ENCODE assay signal across 23 mouse cellular contexts in the genomic region with DNA sequence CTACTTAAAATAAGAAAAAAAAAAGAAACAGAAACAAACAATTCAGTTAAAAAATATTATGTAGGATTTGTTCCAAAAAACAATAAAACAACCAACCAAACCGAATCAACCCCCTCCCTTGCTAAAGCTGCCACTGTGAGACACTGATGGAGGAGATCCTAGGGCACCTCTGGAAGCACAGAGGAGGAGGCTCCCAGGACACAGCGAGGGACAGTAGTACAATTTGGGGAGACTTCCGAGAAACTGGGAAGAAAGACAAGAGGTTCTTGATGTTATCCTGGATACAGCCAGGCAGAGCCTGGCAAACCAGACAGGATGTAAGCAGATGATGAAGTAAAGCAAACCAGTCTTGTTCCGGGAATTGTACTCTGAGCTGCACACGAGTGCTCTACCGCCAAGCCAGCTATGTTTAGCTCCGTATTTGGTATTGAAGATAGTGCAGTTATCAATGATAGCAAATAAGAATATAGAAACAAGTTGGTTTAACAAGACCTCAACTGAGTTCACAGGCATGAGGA. TPM values are rescaled to one million over a fixed set of nuclear protein-coding genes. Genes with fewer than 3 reads are reported as not detected.
DNase-seq lines count a peak whose midpoint lies in the region; ATAC-seq and TF ChIP-seq lines count a peak whose summit lies in the region.
"Had no signal": no experiment of that assay in that cellular context is flagged by ENCODE, and none has a peak within 500 bp of the region (broad histone marks: within the 10 kb centered on the region; RNA-seq: fewer than 3 reads in every experiment).

No protein-coding gene starts in this region.

- H3K4me3 ChIP-seq in liver, embryonic 13.5 days (replicated peaks) = no peak overlapping the region
- H3K4me3 ChIP-seq in liver, postnatal 0 days (ENCODE audit: low read depth, low read length) = no peak overlapping the region
- H3K4me3 ChIP-seq in lung, embryonic 15.5 days = no peak overlapping the region
- H3K4me3 ChIP-seq: embryonic facial prominence, embryonic 15.5 days; erythroblast, embryonic 14.5 days; forebrain, embryonic 10.5 days; gastrocnemius, adult 2 months; heart, embryonic 15.5 days; hindbrain, embryonic 13.5 days had no signal

- H3K36me3 ChIP-seq in liver, embryonic 13.5 days = no peaks in the 10 kb centered on the region
- no peaks in the 10 kb centered on the region for H3K36me3 ChIP-seq in liver, postnatal 0 days (replicated peaks; ENCODE audit: insufficient read depth, low read length)
- H3K36me3 ChIP-seq in lung, embryonic 15.5 days = no peaks in the 10 kb centered on the region
- H3K36me3 ChIP-seq: embryonic facial prominence, embryonic 15.5 days; heart, embryonic 15.5 days; hindbrain, embryonic 13.5 days had no signal

- no peaks in the 10 kb centered on the region for H3K27me3 ChIP-seq in liver, embryonic 13.5 days
- no peaks in the 10 kb centered on the region for H3K27me3 ChIP-seq in liver, postnatal 0 days (ENCODE audit: insufficient read depth, low read length)
- H3K27me3 ChIP-seq in lung, embryonic 15.5 days = no peaks in the 10 kb centered on the region
- H3K27me3 ChIP-seq: embryonic facial prominence, embryonic 15.5 days; heart, embryonic 15.5 days; hindbrain, embryonic 13.5 days had no signal

- no peak overlapping the region for H3K27ac ChIP-seq in liver, embryonic 13.5 days
- H3K27ac ChIP-seq in liver, postnatal 0 days (ENCODE audit: low read depth) = no peak overlapping the region; the same call in 1 of the 2 replicates
- H3K27ac ChIP-seq in lung, embryonic 15.5 days = 0 out of 2 replicates have a peak overlapping the region, but pooled peaks have one; percentile 8
- H3K27ac ChIP-seq: embryonic facial prominence, embryonic 15.5 days; forebrain, embryonic 10.5 days; gastrocnemius, adult 2 months; heart, embryonic 15.5 days; hindbrain, embryonic 13.5 days had no signal

- TF ChIP-seq CTCF in liver, postnatal 0 days (IDR thresholded peaks at IDR 0.05; ENCODE audit: low read depth) = no peak

- H3K9ac ChIP-seq in liver, embryonic 13.5 days = no peak overlapping the region
- peak overlapping the region; percentile 38; the same call in 1 of the 2 replicates for H3K9ac ChIP-seq in liver, postnatal 0 days (replicated peaks)
- no peak overlapping the region for H3K9ac ChIP-seq in lung, embryonic 15.5 days
- H3K9ac ChIP-seq: embryonic facial prominence, embryonic 15.5 days; heart, embryonic 15.5 days; hindbrain, embryonic 13.5 days had no signal

- WGBS in liver, embryonic 13.5 days (ENCODE audit: insufficient replicate concordance) = 42% methylated on average over 7 of the region's 7 CpGs
- WGBS in liver, postnatal 0 days (ENCODE audit: insufficient replicate concordance) = 63% methylated on average over 7 of the region's 7 CpGs
- 63% methylated on average over 7 of the region's 7 CpGs for WGBS in lung, embryonic 15.5 days

- H3K9me3 ChIP-seq in liver, embryonic 13.5 days (replicated peaks) = no peaks in the 10 kb centered on the region
- H3K9me3 ChIP-seq in liver, postnatal 0 days (ENCODE audit: low read length) = no peaks in the 10 kb centered on the region
- no peaks in the 10 kb centered on the region for H3K9me3 ChIP-seq in lung, embryonic 15.5 days
- H3K9me3 ChIP-seq: embryonic facial prominence, embryonic 15.5 days; forebrain, embryonic 10.5 days; heart, embryonic 15.5 days; hindbrain, embryonic 13.5 days had no signal

- peak; percentile 45; the same call in 1 of the 2 replicates for ATAC-seq in liver, embryonic 13.5 days (ENCODE audit: low read depth)
- no peak for ATAC-seq in liver, postnatal 0 days
- no peak for ATAC-seq in lung, embryonic 15.5 days (ENCODE audit: borderline replicate concordance, extremely low read depth, low FRiP score, low TSS enrichment)
- ATAC-seq: forebrain, embryonic 14.5 days had no signal

- no peak for DNase-seq in liver, embryonic 13.5 days
- no peak for DNase-seq in liver
- DNase-seq in liver, postnatal 0 days = no peak
- peak; percentile 75 for DNase-seq in lung, postnatal 25 days (ENCODE audit: low spot score)
- DNase-seq in cerebellum, postnatal 4 days (ENCODE audit: low spot score in 2 of 2) = no peak
- no peak for DNase-seq in spleen, postnatal 10 days (ENCODE audit: low spot score in 2 of 2)
- no peak for DNase-seq in kidney, postnatal 25 days
- DNase-seq: adrenal gland, adult 8-10 months; cerebellum, adult 11-12 months; cerebellum, adult 9-11 months; cerebellum, postnatal 36 days; gastrocnemius, adult 2 months; gastrocnemius, postnatal 36 days; heart, adult 18-20 months; heart, postnatal 14 days had no signal

- H3K4me1 ChIP-seq in liver, embryonic 13.5 days (replicated peaks) = peaks cover 18% of the 10 kb centered on the region
- H3K4me1 ChIP-seq in liver, postnatal 0 days (ENCODE audit: insufficient read depth) = no peaks in the 10 kb centered on the region; the same call in 1 of the 2 replicates
- H3K4me1 ChIP-seq in lung, embryonic 15.5 days = no peaks in the 10 kb centered on the region
- H3K4me1 ChIP-seq: embryonic facial prominence, embryonic 15.5 days; forebrain, embryonic 10.5 days; hindbrain, embryonic 13.5 days had no signal

- no peak for TF ChIP-seq EP300 in liver, postnatal 0 days (IDR thresholded peaks at IDR 0.05; ENCODE audit: low read depth)

- H3K4me2 ChIP-seq in liver, embryonic 13.5 days = no peak overlapping the region
- no peak overlapping the region for H3K4me2 ChIP-seq in liver, postnatal 0 days (ENCODE audit: low read depth, low read length)
- no peak overlapping the region for H3K4me2 ChIP-seq in lung, embryonic 15.5 days
- H3K4me2 ChIP-seq: embryonic facial prominence, embryonic 15.5 days; heart, embryonic 11.5 days; heart, embryonic 15.5 days; hindbrain, embryonic 13.5 days had no signal

RNA-seq across cellular contexts. Expression of a gene that starts 17.7 kb away (rescaled TPM):
- 1.3 and 2.0 TPM in 2 replicates for polyA plus RNA-seq in liver, embryonic 13.5 days (2015; fragmentation: Nextera tagmentation; extraction: Ambion mirVana)
- polyA plus RNA-seq in liver, postnatal 0 days (2015; fragmentation: Nextera tagmentation; extraction: Ambion mirVana) = 0.49 and 0.51 TPM in 2 replicates
- polyA plus RNA-seq in lung, embryonic 15.5 days (2015; fragmentation: Nextera tagmentation; extraction: Ambion mirVana) = 2.5 and 3.6 TPM in 2 replicates

RNA-seq across cellular contexts. Expression of a gene that starts 19.1 kb away (rescaled TPM):
- 24.3 and 26.2 TPM in 2 replicates for polyA plus RNA-seq in liver, embryonic 13.5 days (2015; fragmentation: Nextera tagmentation; extraction: Ambion mirVana)
- 13.3 and 16.0 TPM in 2 replicates for polyA plus RNA-seq in liver, postnatal 0 days (2015; fragmentation: Nextera tagmentation; extraction: Ambion mirVana)
- polyA plus RNA-seq in lung, embryonic 15.5 days (2015; fragmentation: Nextera tagmentation; extraction: Ambion mirVana) = 28.3 and 28.5 TPM in 2 replicates

RNA-seq across cellular contexts. Expression of a gene that starts 21.8 kb away (rescaled TPM):
- polyA plus RNA-seq in liver, embryonic 13.5 days (2015; fragmentation: Nextera tagmentation; extraction: Ambion mirVana) = 116 and 152 TPM in 2 replicates
- polyA plus RNA-seq in liver, postnatal 0 days (2015; fragmentation: Nextera tagmentation; extraction: Ambion mirVana) = 89.1 and 94.3 TPM in 2 replicates
- polyA plus RNA-seq in lung, embryonic 15.5 days (2015; fragmentation: Nextera tagmentation; extraction: Ambion mirVana) = 160 and 177 TPM in 2 replicates

RNA-seq across cellular contexts. Expression of a gene that starts 27.7 kb away (rescaled TPM):
- 5.9 and 7.2 TPM in 2 replicates for polyA plus RNA-seq in liver, embryonic 13.5 days (2015; fragmentation: Nextera tagmentation; extraction: Ambion mirVana)
- polyA plus RNA-seq in liver, postnatal 0 days (2015; fragmentation: Nextera tagmentation; extraction: Ambion mirVana) = 4.7 and 5.8 TPM in 2 replicates
- polyA plus RNA-seq in lung, embryonic 15.5 days (2015; fragmentation: Nextera tagmentation; extraction: Ambion mirVana) = 9.4 and 10.2 TPM in 2 replicates

RNA-seq across cellular contexts. Expression of a gene that starts 29.1 kb away (rescaled TPM):
- 1.2 and 4.3 TPM in 2 replicates for polyA plus RNA-seq in liver, embryonic 13.5 days (2015; fragmentation: Nextera tagmentation; extraction: Ambion mirVana)
- 2.0 and 2.6 TPM in 2 replicates for polyA plus RNA-seq in liver, postnatal 0 days (2015; fragmentation: Nextera tagmentation; extraction: Ambion mirVana)
- 3.1 and 4.6 TPM in 2 replicates for polyA plus RNA-seq in lung, embryonic 15.5 days (2015; fragmentation: Nextera tagmentation; extraction: Ambion mirVana)
